Mouse (Mus musculus) cerebellum, adult 2 months (tissue): ENCODE measurements around the gene Wee2. TPM values are rescaled to one million over a fixed set of nuclear protein-coding genes. Genes with fewer than 3 reads are reported as not detected.
A peak's percentile ranks its signal among the peaks of the same experiment; 100 is the strongest.

Source experiments
- DNase-seq, 2 experiments: peaks; one replicate each; pipeline ENCODE4 v3.0.0; 2021
- H3K27ac ChIP-seq: fragments of 200-500 bp; 2 replicates; pipeline ENCODE4 v1.5.1; 2012; ENCODE audit warnings: low read length, control low read depth, inconsistent platforms; ENCODE audit not compliant: insufficient read depth
- H3K27me3 ChIP-seq: fragments of 200-500 bp; 2 replicates; pipeline ENCODE4 v1.6.1; 2012; ENCODE audit warnings: inconsistent platforms, mild to moderate bottlenecking, low read length, moderate library complexity; ENCODE audit not compliant: control insufficient read depth, insufficient read depth
- H3K4me1 ChIP-seq: fragments of 200-500 bp; 2 replicates; pipeline ENCODE4 v1.6.1; 2011; ENCODE audit warnings: low read length; ENCODE audit not compliant: control insufficient read depth, insufficient read depth
- H3K4me3 ChIP-seq: fragments of 200-500 bp; replicated peaks from 2 replicates; pipeline ENCODE3; 2011; ENCODE audit warnings: mild to moderate bottlenecking, low read depth, low read length, control low read depth; ENCODE audit not compliant: insufficient read depth
- CTCF ChIP-seq: fragments of 200-500 bp; IDR thresholded peaks from 2 replicates; pipeline ENCODE4 v1.5.1; 2011; ENCODE audit warnings: low read depth, mild to moderate bottlenecking, control low read depth, low read length, moderate library complexity, borderline replicate concordance; ENCODE audit not compliant: insufficient read depth
- POLR2A ChIP-seq: fragments of 200-500 bp; IDR thresholded peaks from 2 replicates; pipeline ENCODE4 v1.6.1; 2011; ENCODE audit warnings: low read length, control low read depth, borderline replicate concordance; ENCODE audit not compliant: insufficient read depth
- WGBS: fragments of 180-500 bp; shearing (Covaris S2); methylation state at CpG from one replicate; pipeline ENCODE4 v1.1.7; 2018; 5-methylcytosine and 5-hydroxymethylcytosine counted together
- polyA plus RNA-seq: library from polyadenylated mRNA; depleted of rRNA; stranded (reverse); fragments of >200 nt; gene quantifications from 2 replicates; pipeline ENCODE4 v1.2.3, GENCODE M21; 2012; rRNA removed

The Wee2 gene
- polyA plus RNA-seq, 1 experiment, result 0.28 TPM

DNA sequence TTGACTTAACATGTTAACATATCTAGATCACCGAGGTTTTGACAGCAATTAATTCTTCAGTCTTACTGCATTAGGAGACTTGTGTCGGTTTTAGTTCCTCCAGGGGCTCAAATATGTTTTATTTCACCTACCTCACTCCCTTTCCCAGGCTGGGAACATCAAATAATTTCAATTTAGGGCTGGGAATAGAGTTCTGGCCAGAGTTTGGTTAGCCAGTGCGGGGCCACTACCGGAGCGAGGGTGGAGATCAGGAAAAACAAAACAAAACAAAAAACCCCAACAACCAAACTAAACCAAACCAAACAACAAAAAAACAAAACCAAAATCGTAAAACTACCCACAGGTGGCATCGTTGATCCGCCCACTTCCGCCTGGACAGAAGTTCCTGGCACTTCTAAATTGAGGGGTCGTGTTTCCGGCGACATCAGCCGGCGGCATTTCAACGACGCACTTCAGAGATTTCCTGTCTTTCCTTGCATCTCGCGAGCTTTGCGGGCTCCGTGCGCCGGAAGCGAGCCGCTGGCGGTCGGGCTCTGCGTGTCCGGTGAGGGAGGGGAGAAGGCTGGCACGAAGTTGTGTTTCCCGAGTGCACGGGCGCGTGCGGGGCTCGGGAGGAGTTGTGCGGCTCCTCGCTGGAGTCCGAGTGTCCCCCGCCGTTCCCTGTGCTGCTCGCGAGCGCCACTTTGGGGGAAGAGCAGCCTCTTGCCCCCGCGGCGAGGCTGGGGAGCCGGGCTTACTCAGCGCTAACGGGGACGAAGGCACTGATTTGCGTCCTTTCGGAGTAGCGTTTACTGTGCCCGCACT lies 32.2 kb downstream of the Wee2 start, which contains the start of gene Ssbp1:
Gene Ssbp1 (plus strand): TSS at position 437 of the 804 bp plus-strand sequence.
- peak within 1 kb of the TSS; percentile 67 for H3K27ac ChIP-seq
- under 1% methylated on average over 54 of the region's 54 CpGs for WGBS
- H3K27me3 ChIP-seq, result no peaks in the 10 kb centered on the region

GRCm38 (mm10) chr6:40471720-40472010 lies 32.8 kb downstream of the Wee2 start:
- under 1% methylated on average over 7 of the region's 7 CpGs for WGBS
- H3K27me3 ChIP-seq, result no peaks in the 10 kb centered on the region
- DNase-seq, result no peak
- TF ChIP-seq POLR2A (no peak), CTCF (no peak)
- peak overlapping the region; percentile 62 for H3K4me3 ChIP-seq
- H3K4me1 ChIP-seq, result no peaks in the 10 kb centered on the region; the same call in 1 of the 2 replicates
- peak overlapping the region; percentile 67 for H3K27ac ChIP-seq

More for the DNA sequence above, 32.2 kb downstream of the Wee2 start, which contains the start of gene Ssbp1:
- peak; percentile 92 for DNase-seq
- TF ChIP-seq POLR2A, result peak; percentile 90
- no peak for TF ChIP-seq CTCF
- H3K4me3 ChIP-seq, result peak within 1 kb of the TSS; percentile 62
- H3K4me1 ChIP-seq, result no peaks in the 10 kb centered on the region; the same call in 1 of the 2 replicates

- H3K27ac ChIP-seq, result no peak overlapping the region
- H3K27me3 ChIP-seq, result no peaks in the 10 kb centered on the region
- no peak for TF ChIP-seq POLR2A
- TF ChIP-seq CTCF, result no peak
- H3K4me3 ChIP-seq, result no peak overlapping the region
- no peak for DNase-seq
- WGBS, result 88% methylated on average over 4 of the region's 4 CpGs
- no peaks in the 10 kb centered on the region; the same call in 1 of the 2 replicates for H3K4me1 ChIP-seq
Measured at GRCm38 (mm10) chr6:40476132-40476531, 37.2 kb downstream of the Wee2 start.

DNA sequence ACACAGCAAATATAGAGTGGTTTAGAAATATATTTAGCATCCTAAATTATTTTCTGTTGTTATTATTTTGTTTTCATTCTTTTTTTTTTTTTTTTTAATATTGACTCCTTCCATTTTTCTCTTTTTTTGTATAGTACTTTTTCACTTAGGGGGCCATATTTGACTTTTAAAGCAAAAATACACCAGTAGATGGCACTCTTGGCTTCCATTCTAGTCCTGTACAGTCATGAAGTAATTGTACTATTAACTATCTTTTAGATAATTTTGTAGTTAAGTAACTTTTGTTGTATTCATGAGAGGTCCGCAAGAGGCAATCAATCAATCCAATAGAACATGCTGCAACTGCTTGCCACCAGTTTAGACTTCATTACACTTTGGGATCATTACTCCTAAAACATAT lies 40.8 kb downstream of the Wee2 start:
- 100% methylated on average over 1 of the region's 1 CpGs for WGBS
- no peaks in the 10 kb centered on the region for H3K4me1 ChIP-seq
- TF ChIP-seq CTCF (no peak), POLR2A (no peak)
- no peak for DNase-seq
- H3K4me3 ChIP-seq, result no peak overlapping the region
- H3K27ac ChIP-seq, result no peak overlapping the region
- H3K27me3 ChIP-seq, result no peaks in the 10 kb centered on the region

DNA sequence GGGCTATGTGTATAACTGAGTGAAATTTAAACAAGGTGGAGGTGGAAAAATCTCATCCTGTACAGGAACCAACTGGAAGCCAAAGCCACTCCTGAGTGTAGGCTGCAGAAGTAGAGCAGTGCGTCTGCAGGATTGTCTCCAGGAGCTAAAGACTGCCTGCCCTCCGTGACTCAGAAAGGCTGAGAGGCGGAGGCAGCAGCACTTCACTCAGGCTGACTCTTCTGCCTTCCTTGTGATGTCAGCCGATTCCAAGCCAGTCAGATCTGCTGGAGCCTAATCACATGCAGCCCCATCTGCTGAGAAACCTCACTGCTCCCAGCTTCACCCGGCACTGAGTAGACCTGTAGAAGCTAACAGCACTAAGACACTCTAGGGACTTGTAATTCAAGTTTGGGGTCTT lies 43.4 kb downstream of the Wee2 start:
- TF ChIP-seq POLR2A, result no peak
- no peak for TF ChIP-seq CTCF
- H3K4me3 ChIP-seq, result no peak overlapping the region
- H3K27ac ChIP-seq, result no peak overlapping the region
- no peaks in the 10 kb centered on the region for H3K4me1 ChIP-seq
- no peak for DNase-seq
- H3K27me3 ChIP-seq, result no peaks in the 10 kb centered on the region
- 87% methylated on average over 5 of the region's 5 CpGs for WGBS

DNA sequence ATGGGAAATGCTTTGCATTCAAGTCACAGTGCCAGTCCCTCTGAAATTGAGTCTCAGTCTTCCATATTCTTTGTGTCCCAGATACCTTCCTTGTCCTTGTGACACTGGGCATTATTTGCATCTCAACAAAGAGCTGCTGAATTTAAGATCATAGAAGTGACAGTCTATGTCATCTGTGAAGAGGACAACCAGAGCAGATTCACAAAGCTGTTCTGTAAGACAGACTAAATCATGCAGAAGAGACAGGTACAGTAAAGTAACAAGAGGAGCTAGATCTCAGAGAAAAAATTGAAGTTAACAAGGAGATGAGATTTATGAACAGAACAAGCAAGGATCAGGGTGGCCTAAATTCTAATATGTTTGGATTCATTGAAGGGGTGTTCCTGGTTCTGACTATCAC lies 52.0 kb downstream of the Wee2 start, which contains the start of gene Tas2r137:
Gene Tas2r137 (plus strand): TSS at position 301 of the 400 bp plus-strand sequence.
- Histone ChIP-seq H3K4me3 (no peak within 1 kb of the TSS), H3K4me1 (no peaks in the 10 kb centered on the region), H3K27me3 (no peaks in the 10 kb centered on the region), H3K27ac (no peak within 1 kb of the TSS)
- TF ChIP-seq CTCF, result no peak
- no peak for DNase-seq

- Histone ChIP-seq H3K27ac (no peak within 1 kb of the TSS), H3K4me1 (no peaks in the 10 kb centered on the region), H3K4me3 (no peak within 1 kb of the TSS), H3K27me3 (no peaks in the 10 kb centered on the region)
- no peak for DNase-seq
- 93% methylated on average over 3 of the region's 3 CpGs for whole genome bisulfite sequencing
- TF ChIP-seq POLR2A (no peak), CTCF (no peak)
Measured at GRCm38 (mm10) chr6:40493229-40493628, 54.3 kb downstream of the Wee2 start, which contains the start of gene Tas2r108. Gene Tas2r108 (plus strand): TSS chr6:40493529.

Other genes starting within 250 kb of the Wee2 start
- gene Agk, start 113.9 kb upstream of the Wee2 start, polyA plus RNA-seq, result 34.8 and 40.9 TPM in 2 replicates
- gene E330009J07Rik, start 3.0 kb upstream of the Wee2 start, polyA plus RNA-seq, result 64.6 and 67.0 TPM in 2 replicates
- gene Ssbp1, start 32.3 kb downstream of the Wee2 start, polyA plus RNA-seq, result 44.5 and 47.0 TPM in 2 replicates
- gene Tas2r137, start 52.1 kb downstream of the Wee2 start, polyA plus RNA-seq, result 0.36 TPM in 1 of 2 replicates, not detected in the other
- gene Tas2r108, start 54.4 kb downstream of the Wee2 start, polyA plus RNA-seq, result 0.41 and 0.67 TPM in 2 replicates
- not detected in 2 replicates for gene Prss37, start 80.4 kb downstream of the Wee2 start, polyA plus RNA-seq
- gene Olfr461, start 116.0 kb downstream of the Wee2 start, polyA plus RNA-seq, result not detected in 2 replicates
- gene Olfr460, start 130.4 kb downstream of the Wee2 start, polyA plus RNA-seq, result 0.16 and 0.23 TPM in 2 replicates
- gene Clec5a, start 146.7 kb downstream of the Wee2 start, polyA plus RNA-seq, result 0.95 and 1.3 TPM in 2 replicates
- gene Tas2r138, start 174.2 kb downstream of the Wee2 start, polyA plus RNA-seq, result not detected in 2 replicates
- 0.08 TPM in 2 replicates for gene Mgam, start 189.7 kb downstream of the Wee2 start, polyA plus RNA-seq